Mouse (Mus musculus) lung, adult 2 months (tissue): ENCODE measurements around the gene Acsbg1.
"Not testable (repeated sequence)": the region's sequence is repeated elsewhere in the genome, so short reads cannot be mapped to it uniquely, and the experiment has no call there.

Experiments used
- CTCF ChIP-seq: fragments of 200-500 bp; IDR thresholded peaks from 2 replicates; pipeline ENCODE4 v1.5.1; 2011; ENCODE audit warnings: mild to moderate bottlenecking, low read length, control low read depth; ENCODE audit not compliant: insufficient read depth
- POLR2A ChIP-seq: fragments of 200-500 bp; IDR thresholded peaks from 2 replicates; pipeline ENCODE4 v1.6.1; 2011; ENCODE audit warnings: low read depth, mild to moderate bottlenecking, control low read depth, low read length, borderline replicate concordance; ENCODE audit errors: extremely low read depth

DNA sequence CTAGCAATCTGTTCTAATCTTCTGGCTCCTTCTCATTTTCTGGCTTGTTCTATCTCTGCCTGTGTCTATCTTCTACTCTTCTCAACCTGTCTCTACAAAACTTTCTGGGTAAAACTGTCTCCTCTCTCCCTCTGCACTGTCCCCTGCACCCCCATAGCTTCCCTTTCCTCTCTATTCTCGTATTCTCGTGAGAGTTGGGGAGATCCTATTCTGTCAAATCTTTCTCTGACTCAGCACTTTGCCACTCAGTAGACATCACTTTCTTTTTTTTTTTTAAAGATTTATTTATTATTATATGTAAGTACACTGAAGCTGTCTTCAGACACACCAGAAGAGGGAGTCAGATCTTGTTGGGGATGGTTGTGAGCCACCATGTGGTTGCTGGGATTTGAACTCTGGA lies 77.5 kb downstream of the Acsbg1 start:
- not testable (repeated sequence) for TF ChIP-seq POLR2A, CTCF
